Mouse (Mus musculus) kidney, adult 2 months (tissue): ENCODE results near the gene Gulp1.

Source experiments
- CTCF ChIP-seq: fragments of 200-500 bp; conservative IDR thresholded peaks from 2 replicates; pipeline ENCODE4 v1.5.1; 2011; ENCODE audit warnings: low read depth, mild to moderate bottlenecking, control low read depth, low read length, moderate library complexity, mixed read lengths; ENCODE audit not compliant: insufficient read depth, insufficient read length
- POLR2A ChIP-seq: fragments of 200-500 bp; IDR thresholded peaks from one replicate; pipeline ENCODE4 v1.6.1; 2011; ENCODE audit warnings: low read depth, low read length, control low read depth

DNA sequence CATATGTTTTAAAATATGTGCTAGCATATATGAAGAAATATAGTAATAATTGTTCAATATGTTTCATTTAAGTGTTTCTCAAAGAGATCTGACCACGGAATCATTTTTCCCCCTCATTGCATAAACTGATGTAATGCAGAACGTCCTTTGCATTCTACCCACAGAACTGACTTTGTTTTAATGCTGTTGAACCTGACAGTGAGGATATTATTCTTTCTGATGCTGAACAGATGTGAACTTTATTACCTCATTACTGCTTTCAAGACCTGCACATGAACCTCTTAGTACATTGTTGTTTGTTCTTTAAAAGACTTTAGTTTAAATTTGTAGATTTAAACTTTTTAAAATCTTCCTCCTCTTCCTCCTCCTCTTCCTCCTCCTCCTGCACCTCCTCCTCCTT, 67.4 kb downstream of the Gulp1 start:
- TF ChIP-seq POLR2A (no peak), CTCF (no peak)
